Mouse (Mus musculus) urinary bladder, adult 2 months (tissue): ENCODE measurements around the gene Cer1. TPM values are rescaled to one million over a fixed set of nuclear protein-coding genes. Genes with fewer than 3 reads are reported as not detected.

Experiments used
- polyA plus RNA-seq: library from polyadenylated mRNA; depleted of rRNA; stranded (reverse); fragments of >200 nt; gene quantifications from 2 replicates; pipeline ENCODE4 v1.2.3, GENCODE M21; 2012; rRNA removed

Gene Cer1
- polyA plus RNA-seq, 1 experiment, result not detected

Other genes starting within 250 kb of the Cer1 start
- 28.0 and 45.3 TPM in 2 replicates for gene Nfib, start 179.4 kb downstream of the Cer1 start, polyA plus RNA-seq
- gene Zdhhc21, start 25.2 kb downstream of the Cer1 start, polyA plus RNA-seq, result 7.1 and 8.6 TPM in 2 replicates
- gene Frem1, start 167.2 kb upstream of the Cer1 start, polyA plus RNA-seq, result 5.7 TPM in 2 replicates